Mouse (Mus musculus) bone marrow, adult 2 months (tissue): ENCODE data around the gene Usp7. TPM values are rescaled to one million over a fixed set of nuclear protein-coding genes. Genes with fewer than 3 reads are reported as not detected.
A peak's percentile ranks its signal among the peaks of the same experiment; 100 is the strongest.
"Not testable (repeated sequence)": the region's sequence is repeated elsewhere in the genome, so short reads cannot be mapped to it uniquely, and the experiment has no call there.

Experiments
- H3K27ac ChIP-seq: fragments of 200-500 bp; 2 replicates; pipeline ENCODE4 v1.5.1; 2012; ENCODE audit warnings: low read depth, mild to moderate bottlenecking, control low read depth, inconsistent platforms, low read length; ENCODE audit not compliant: control insufficient read depth, poor library complexity, insufficient read depth
- H3K4me1 ChIP-seq: fragments of 200-500 bp; 2 replicates; pipeline ENCODE4 v1.6.1; 2011; ENCODE audit warnings: low read length; ENCODE audit not compliant: control insufficient read depth, insufficient read depth
- H3K4me3 ChIP-seq: fragments of 200-500 bp; replicated peaks from 2 replicates; pipeline ENCODE3; 2011; ENCODE audit warnings: mild to moderate bottlenecking, low read depth, low read length, control low read depth; ENCODE audit not compliant: control insufficient read depth
- CTCF ChIP-seq: fragments of 200-500 bp; IDR thresholded peaks from 2 replicates; pipeline ENCODE4 v1.5.1; 2011; ENCODE audit warnings: low read length, control low read depth; ENCODE audit not compliant: control insufficient read depth, insufficient read depth
- POLR2A ChIP-seq: fragments of 200-500 bp; IDR thresholded peaks from 2 replicates; pipeline ENCODE4 v1.6.1; 2011; ENCODE audit warnings: low read depth, mild to moderate bottlenecking, control low read depth, low read length, borderline replicate concordance; ENCODE audit not compliant: control insufficient read depth
- WGBS: fragments of 180-500 bp; shearing (Covaris S2); methylation state at CpG from one replicate; pipeline ENCODE4 v1.1.7; 2018; 5-methylcytosine and 5-hydroxymethylcytosine counted together
- polyA plus RNA-seq: library from polyadenylated mRNA; stranded (reverse); fragments of >200 nt; gene quantifications from 2 replicates; pipeline ENCODE4 v1.2.4, GENCODE M21; 2011; ENCODE audit warnings: low replicate concordance; ENCODE audit not compliant: missing spikeins, insufficient read depth, insufficient read length

Usp7 gene
- polyA plus RNA-seq, 1 experiment: 136 TPM

DNA sequence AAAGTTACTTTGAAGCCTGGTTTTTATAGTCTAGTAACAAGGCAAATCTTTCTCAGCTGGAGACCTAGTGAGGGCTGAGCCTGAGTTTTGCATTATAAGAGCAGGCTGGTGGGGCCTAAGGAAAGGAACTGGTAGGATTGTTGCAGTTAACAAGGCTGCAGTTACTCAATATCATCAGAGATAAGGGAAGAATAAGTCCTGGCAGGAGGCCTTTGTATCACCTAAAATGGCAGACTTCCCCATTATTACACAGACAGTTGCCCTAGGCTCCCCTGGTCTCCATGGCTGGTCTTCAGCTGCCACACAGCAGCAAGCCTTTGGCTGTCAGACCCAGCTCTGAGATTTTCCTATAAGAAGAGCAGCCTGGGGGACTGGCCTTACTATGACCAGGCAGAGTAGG lies 13.4 kb downstream of the Usp7 start:
- Histone ChIP-seq H3K4me3 (no peak overlapping the region), H3K27ac (peak overlapping the region; percentile 45)
- TF ChIP-seq POLR2A (no peak), CTCF (no peak)

GRCm38 (mm10) chr16:8777202-8777601 lies 14.9 kb downstream of the Usp7 start:
- no peak overlapping the region for H3K27ac ChIP-seq
- TF ChIP-seq POLR2A (no peak), CTCF (no peak)
- WGBS: 59% methylated on average over 2 of the region's 2 CpGs
- H3K4me3 ChIP-seq: no peak overlapping the region
- H3K4me1 ChIP-seq: no peaks in the 10 kb centered on the region; the same call in 1 of the 2 replicates

More for the DNA sequence above, 13.4 kb downstream of the Usp7 start:
- no peaks in the 10 kb centered on the region; the same call in 1 of the 2 replicates for H3K4me1 ChIP-seq

DNA sequence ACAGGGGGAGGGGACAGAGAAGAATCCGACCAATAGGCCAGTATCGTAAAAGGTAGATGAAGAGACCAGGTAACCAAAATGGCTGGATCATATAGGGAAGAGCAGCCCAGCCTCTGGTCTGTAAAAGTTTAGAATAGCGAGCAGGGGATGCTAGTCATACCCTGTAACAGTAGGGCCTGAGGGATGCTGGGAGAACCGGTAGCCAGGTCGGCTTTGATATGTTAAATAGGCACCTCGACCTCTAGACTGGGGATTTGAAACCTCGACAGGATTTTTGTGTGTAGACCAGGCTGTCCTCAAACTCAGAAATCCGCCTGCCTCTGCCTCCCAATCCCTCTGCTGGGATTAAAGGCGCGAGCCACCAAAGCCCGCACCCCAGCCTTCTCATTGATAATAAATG lies 15.5 kb downstream of the Usp7 start:
- no peak overlapping the region for H3K4me3 ChIP-seq
- no peaks in the 10 kb centered on the region; the same call in 1 of the 2 replicates for H3K4me1 ChIP-seq
- TF ChIP-seq CTCF: no peak
- WGBS: 84% methylated on average over 11 of the region's 11 CpGs
- no peak overlapping the region for H3K27ac ChIP-seq

GRCm38 (mm10) chr16:8771086-8771485 lies 21.0 kb downstream of the Usp7 start:
- no peak overlapping the region for H3K27ac ChIP-seq
- no peak overlapping the region for H3K4me3 ChIP-seq
- TF ChIP-seq CTCF (no peak), POLR2A (no peak)
- 71% methylated on average over 4 of the region's 4 CpGs for WGBS
- H3K4me1 ChIP-seq: peaks cover 8% of the 10 kb centered on the region

- not testable (repeated sequence) for H3K4me1 ChIP-seq, H3K27ac ChIP-seq
- 86% methylated on average over 8 of the region's 8 CpGs for WGBS
These were observed 21.8 kb downstream of the Usp7 start for GRCm38 (mm10) chr16:8770342-8770741.

GRCm38 (mm10) chr16:8769466-8769865 lies 22.6 kb downstream of the Usp7 start:
- Histone ChIP-seq H3K4me1 (peaks cover 9% of the 10 kb centered on the region), H3K4me3 (no peak overlapping the region), H3K27ac (no peak overlapping the region)
- no peak for TF ChIP-seq CTCF
- no peak for TF ChIP-seq POLR2A
- WGBS: 60% methylated on average over 4 of the region's 4 CpGs

More at GRCm38 (mm10) chr16:8770342-8770741, 21.8 kb downstream of the Usp7 start:
- not testable (repeated sequence) for H3K4me3 ChIP-seq

DNA sequence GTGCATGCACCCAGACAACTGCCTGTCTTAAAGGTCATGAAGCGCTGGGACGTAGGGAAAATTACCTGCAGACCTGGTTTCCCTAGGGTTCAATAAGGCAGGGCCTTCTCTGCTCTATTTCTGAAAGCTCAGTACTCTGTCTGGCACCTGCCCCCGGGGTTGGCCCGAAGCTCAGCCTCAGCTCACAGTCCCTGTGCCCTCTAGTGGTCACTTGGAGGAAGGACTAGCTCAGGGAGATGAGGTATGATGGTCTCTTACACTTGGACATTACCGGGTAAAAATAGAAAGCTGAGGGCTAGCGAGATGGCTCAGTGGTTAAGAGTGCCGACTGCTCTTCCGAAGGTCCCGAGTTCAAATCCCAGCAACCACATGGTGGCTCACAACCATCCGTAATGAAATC lies 23.0 kb downstream of the Usp7 start:
- TF ChIP-seq CTCF (peak; percentile 94), POLR2A (no peak)
- Histone ChIP-seq H3K27ac (peak overlapping the region; percentile 59), H3K4me3 (no peak overlapping the region), H3K4me1 (peaks cover 9% of the 10 kb centered on the region)
- WGBS: 7% methylated on average over 10 of the region's 10 CpGs

DNA sequence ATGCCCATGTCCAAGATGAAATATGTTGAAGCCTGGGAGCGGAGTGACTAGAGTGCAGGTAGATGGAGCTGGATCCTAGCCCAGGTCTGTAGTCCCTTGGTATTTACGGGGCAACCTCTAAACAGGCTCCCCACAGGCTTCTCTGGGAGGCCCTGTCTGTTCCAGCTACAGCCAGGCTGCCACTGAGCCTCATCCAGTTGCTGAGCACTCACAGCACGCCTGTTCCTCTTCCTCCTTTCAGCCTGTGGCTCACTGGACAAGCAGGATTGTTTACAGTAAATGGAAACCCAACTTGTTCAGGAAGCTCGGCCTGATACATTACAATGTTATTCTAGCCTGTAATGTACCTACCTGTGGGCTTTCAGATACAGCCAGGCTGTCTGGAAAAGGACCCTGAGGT lies 23.5 kb downstream of the Usp7 start:
- H3K4me3 ChIP-seq: no peak overlapping the region
- H3K4me1 ChIP-seq: peaks cover 9% of the 10 kb centered on the region
- WGBS: 42% methylated on average over 4 of the region's 4 CpGs
- peak overlapping the region; percentile 59 for H3K27ac ChIP-seq
- no peak for TF ChIP-seq POLR2A
- TF ChIP-seq CTCF: no peak

DNA sequence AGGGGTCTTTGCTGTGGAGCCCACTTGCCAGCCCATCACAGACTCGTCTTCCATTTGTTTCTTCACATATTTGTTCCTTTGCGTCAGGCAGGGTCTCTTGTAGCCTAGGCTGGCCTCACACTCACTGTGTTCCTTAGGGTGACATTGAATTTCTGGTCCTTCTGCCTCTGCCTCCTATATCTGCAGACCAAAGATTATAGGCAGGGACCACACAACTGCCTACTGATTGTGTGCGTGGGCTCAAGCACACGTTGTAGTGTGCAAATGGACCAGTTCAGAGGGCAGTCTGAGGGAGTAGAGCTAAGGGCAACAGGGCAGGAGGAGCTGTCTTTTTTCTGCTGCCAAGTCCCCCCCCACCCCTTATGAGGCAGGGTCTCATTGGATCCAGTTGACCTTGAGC lies 24.0 kb downstream of the Usp7 start:
- no peak overlapping the region for H3K4me3 ChIP-seq
- peaks cover 9% of the 10 kb centered on the region for H3K4me1 ChIP-seq
- H3K27ac ChIP-seq: peak overlapping the region; percentile 59
- no peak for TF ChIP-seq POLR2A
- no peak for TF ChIP-seq CTCF
- 68% methylated on average over 4 of the region's 4 CpGs for WGBS
